Mouse (Mus musculus): Measurements from ENCODE around the gene Ptgis. TPM values are rescaled to one million over a fixed set of nuclear protein-coding genes. Genes with fewer than 3 reads are reported as not detected.
A peak's percentile ranks its signal among the peaks of the same experiment; 100 is the strongest.
"Not testable (repeated sequence)": the region's sequence is repeated elsewhere in the genome, so short reads cannot be mapped to it uniquely, and the experiment has no call there.

Gene Ptgis
- polyA plus RNA-seq, 1 experiment: 9.1 TPM

DNA sequence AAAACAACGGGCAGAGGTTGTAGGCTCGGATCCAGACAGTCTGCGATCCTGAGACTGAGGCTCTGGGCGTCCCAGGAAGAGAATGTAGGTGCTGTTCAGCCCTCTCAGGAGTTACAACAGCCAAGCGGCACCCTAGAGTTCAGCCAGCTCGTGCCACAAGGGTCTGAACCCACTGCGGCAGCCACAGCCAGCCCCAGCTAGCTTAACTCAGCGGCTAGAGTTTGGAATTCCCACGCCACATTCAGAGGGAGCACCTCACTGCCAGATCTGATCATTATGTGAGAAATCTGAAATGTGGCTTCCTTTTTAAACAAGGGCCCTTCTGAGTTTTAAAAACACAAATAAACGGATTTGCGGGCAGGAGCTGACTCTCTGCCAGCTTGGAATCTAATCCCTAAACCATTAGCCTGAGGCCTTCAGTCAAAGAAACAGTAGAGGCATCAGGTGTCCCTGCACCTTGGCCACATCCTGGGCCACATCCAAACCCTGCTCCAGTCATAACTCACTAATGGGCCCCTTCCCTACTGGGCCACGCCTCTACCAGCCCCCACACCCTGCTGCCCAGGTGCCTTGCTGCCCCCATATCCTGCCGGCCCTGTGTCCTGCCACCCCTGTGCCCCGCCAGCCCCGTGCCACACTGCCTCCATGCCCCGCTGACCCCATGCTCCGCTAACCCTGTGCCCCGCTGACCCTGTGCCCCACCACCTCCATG is 34.3 kb downstream of the Ptgis start:
- no peak overlapping the region for H3K27ac ChIP-seq (ENCODE audit: control insufficient read depth, insufficient read depth, low read depth, low read length)
- TF ChIP-seq POLR2A (IDR thresholded peaks at IDR 0.05; ENCODE audit: control insufficient read depth, low read depth, low read length): no peak
- TF ChIP-seq CTCF (IDR thresholded peaks at IDR 0.05; ENCODE audit: control insufficient read depth, insufficient read depth, insufficient replicate concordance, low read depth, low read length): no peak
- H3K36me3 ChIP-seq (ENCODE audit: control insufficient read depth, insufficient read depth, low read length): no peaks in the 10 kb centered on the region
- no peak overlapping the region for H3K4me3 ChIP-seq (ENCODE audit: control insufficient read depth, low read depth, low read length)
- H3K4me1 ChIP-seq (ENCODE audit: control insufficient read depth, insufficient read depth, low read length): no peaks in the 10 kb centered on the region
- no peaks in the 10 kb centered on the region for H3K27me3 ChIP-seq (ENCODE audit: control insufficient read depth, insufficient read depth, low read length)

DNA sequence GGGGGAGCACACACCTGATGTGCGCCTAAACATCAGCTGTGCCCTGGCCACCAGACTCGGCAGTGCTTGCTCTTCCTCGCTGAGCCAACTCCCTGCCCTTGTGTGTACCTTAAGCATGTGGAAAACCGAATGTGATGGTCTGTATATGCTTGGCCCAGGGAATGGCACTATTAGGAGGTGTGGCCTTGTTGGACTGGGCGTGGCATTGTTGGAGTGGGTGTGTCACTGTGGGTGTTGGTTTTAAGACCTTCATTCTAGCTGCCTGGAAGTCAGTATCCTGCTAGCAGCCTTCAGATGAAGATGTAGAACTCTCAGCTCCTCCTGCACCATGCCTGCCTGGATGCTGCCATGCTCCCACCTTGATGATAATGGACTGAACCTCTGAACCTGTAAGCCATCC is 35.7 kb downstream of the Ptgis start:
- not testable (repeated sequence) for H3K4me3 ChIP-seq (ENCODE audit: control insufficient read depth, low read depth, low read length); H3K27me3 ChIP-seq (ENCODE audit: control insufficient read depth, insufficient read depth, low read length); H3K27ac ChIP-seq (ENCODE audit: control insufficient read depth, insufficient read depth, low read depth, low read length); H3K36me3 ChIP-seq (ENCODE audit: control insufficient read depth, insufficient read depth, low read length); H3K4me1 ChIP-seq (ENCODE audit: control insufficient read depth, insufficient read depth, low read length)

DNA sequence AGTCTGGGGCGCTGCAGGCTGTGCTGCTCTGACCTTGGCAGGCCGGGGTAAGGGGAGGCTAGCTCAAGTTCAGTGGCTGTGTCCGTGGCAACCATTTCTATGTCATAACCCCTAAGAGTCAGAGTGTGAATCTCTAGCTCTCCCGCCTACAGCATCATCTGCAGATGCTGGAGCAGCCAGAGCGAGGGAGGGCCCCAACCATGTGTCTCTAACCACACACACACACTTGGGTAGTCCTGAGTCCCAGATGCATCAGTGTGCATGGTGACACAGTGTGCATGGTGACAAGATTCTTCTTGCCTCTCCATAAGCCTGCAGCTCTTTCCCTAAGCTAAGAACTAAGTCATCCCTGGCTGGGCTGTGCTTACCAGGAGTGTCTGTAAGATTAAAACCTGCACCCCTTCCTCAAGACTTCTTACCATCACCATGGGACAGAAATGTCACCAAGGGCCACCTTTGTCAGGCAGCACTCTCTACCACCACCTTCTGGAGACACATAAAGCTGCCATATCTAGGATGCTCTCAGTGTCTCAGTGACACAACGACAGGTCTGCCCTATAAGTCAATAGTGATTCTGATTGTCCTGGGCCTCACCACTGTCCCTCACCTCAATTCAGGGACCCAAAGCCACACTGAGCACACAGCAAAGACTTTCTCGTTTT is 36.8 kb downstream of the Ptgis start:
- TF ChIP-seq POLR2A (IDR thresholded peaks at IDR 0.05; ENCODE audit: control insufficient read depth, low read depth, low read length) (no peak), CTCF (IDR thresholded peaks at IDR 0.05; ENCODE audit: control insufficient read depth, insufficient read depth, insufficient replicate concordance, low read depth, low read length) (no peak)
- Histone ChIP-seq H3K4me3 (ENCODE audit: control insufficient read depth, low read depth, low read length) (no peak overlapping the region), H3K27ac (ENCODE audit: control insufficient read depth, insufficient read depth, low read depth, low read length) (no peak overlapping the region), H3K36me3 (ENCODE audit: control insufficient read depth, insufficient read depth, low read length) (no peaks in the 10 kb centered on the region), H3K27me3 (ENCODE audit: control insufficient read depth, insufficient read depth, low read length) (no peaks in the 10 kb centered on the region), H3K4me1 (ENCODE audit: control insufficient read depth, insufficient read depth, low read length) (no peaks in the 10 kb centered on the region)

DNA sequence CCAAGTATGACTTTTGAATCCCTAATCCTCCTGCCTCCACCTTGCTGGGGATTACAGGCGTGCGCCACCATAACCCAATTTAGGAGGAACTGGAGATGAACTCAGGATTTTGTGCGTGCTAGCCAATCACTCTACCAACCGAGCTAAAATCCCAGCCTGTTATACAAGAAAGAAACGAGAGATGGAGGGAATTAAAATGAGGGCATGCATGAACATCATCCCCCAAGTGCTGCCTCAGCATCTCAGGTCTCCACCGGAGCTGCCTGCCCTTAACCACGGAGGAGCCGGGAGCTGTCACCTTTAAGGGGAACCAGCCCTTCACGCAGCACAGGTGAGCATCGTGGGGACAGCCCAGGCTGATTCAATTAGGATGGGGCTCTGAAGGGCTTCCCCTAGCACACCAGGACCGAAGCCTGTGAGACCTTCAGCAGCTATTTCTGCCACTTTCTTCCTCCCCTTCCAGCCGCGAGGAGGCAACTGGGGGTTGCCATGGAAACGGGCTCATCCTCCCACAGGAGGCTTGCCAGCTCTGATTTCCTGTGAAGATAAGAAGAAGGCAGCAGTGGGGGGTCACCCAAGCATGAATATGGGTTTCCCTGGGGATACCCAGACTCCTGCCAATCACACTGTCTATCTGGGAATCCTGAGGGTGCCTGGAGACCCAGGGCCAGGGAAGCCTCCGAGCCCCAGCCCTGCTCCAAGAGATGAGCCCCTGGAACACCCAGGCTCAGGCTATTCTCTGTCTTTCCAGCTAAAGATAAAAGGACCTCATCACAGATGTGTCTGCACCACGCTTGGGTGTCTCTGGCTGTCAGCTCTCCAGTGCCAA is 38.7 kb downstream of the Ptgis start:
- Histone ChIP-seq H3K27me3 (ENCODE audit: control insufficient read depth, insufficient read depth, low read length) (no peaks in the 10 kb centered on the region), H3K4me1 (ENCODE audit: control insufficient read depth, insufficient read depth, low read length) (no peaks in the 10 kb centered on the region), H3K4me3 (ENCODE audit: control insufficient read depth, low read depth, low read length) (no peak overlapping the region), H3K36me3 (ENCODE audit: control insufficient read depth, insufficient read depth, low read length) (no peaks in the 10 kb centered on the region), H3K27ac (ENCODE audit: control insufficient read depth, insufficient read depth, low read depth, low read length) (no peak overlapping the region)
- TF ChIP-seq POLR2A (IDR thresholded peaks at IDR 0.05; ENCODE audit: control insufficient read depth, low read depth, low read length) (no peak), CTCF (IDR thresholded peaks at IDR 0.05; ENCODE audit: control insufficient read depth, insufficient read depth, insufficient replicate concordance, low read depth, low read length) (no peak)

DNA sequence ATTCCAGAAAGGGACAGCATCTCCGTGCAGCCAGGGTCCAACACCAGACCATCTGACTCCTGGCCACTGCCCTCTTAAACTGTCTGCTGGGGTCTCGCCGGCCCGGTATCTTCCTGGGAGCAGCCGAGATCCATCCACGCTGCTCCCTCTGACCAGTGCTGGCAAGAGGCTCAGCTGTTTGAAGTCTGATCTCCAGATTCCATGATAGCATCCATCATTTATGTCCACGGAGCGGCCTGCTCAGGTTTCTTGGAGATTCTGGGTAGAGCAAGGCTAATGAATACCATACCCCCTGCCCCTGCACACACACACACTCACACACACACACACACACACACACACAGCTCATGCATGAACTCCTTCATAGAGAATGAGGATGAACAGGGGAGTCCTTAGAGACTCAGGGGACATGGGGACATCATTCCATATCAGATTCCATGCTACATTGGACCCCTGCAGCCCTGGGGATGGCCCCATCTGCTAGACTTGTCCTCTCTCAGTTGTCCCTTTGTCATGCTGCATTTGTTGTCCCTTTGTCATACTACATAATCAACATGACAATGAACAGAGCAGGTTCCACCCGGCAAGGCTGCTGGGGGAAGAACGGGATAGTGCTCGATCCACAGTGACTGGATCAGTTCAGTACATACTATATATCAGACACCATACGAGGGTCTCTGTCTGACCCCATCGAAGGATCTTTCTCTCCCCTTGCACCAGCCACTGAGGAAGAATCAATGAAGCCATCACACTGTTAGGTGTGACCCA is 41.6 kb downstream of the Ptgis start:
- Histone ChIP-seq H3K4me3 (ENCODE audit: control insufficient read depth, low read depth, low read length) (no peak overlapping the region), H3K4me1 (ENCODE audit: control insufficient read depth, insufficient read depth, low read length) (no peaks in the 10 kb centered on the region), H3K36me3 (ENCODE audit: control insufficient read depth, insufficient read depth, low read length) (no peaks in the 10 kb centered on the region), H3K27me3 (ENCODE audit: control insufficient read depth, insufficient read depth, low read length) (no peaks in the 10 kb centered on the region), H3K27ac (ENCODE audit: control insufficient read depth, insufficient read depth, low read depth, low read length) (no peak overlapping the region)
- no peak for TF ChIP-seq CTCF (IDR thresholded peaks at IDR 0.05; ENCODE audit: control insufficient read depth, insufficient read depth, insufficient replicate concordance, low read depth, low read length)
- TF ChIP-seq POLR2A (IDR thresholded peaks at IDR 0.05; ENCODE audit: control insufficient read depth, low read depth, low read length): no peak

DNA sequence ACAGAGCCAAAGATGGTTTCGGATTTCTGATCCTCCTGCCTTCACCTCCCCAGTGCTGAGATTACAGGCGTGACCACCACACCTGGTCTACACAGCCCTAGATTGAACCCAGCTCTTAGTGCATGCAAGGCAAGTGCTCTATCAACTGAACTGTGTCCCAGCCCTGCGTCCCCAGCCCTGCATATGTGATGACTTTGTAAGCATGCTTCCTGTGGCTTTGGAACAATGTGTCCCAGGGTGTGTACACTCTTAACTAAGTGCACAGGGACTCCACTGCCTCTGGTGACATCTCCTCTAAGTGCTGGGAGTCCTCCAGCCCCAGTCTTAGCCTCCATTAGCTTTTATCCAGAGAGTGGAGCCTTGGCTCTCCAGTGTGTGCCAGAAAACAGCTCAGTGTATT is 47.0 kb downstream of the Ptgis start:
- TF ChIP-seq POLR2A (IDR thresholded peaks at IDR 0.05; ENCODE audit: control insufficient read depth, low read depth, low read length) (no peak), CTCF (IDR thresholded peaks at IDR 0.05; ENCODE audit: control insufficient read depth, insufficient read depth, insufficient replicate concordance, low read depth, low read length) (no peak)
- H3K36me3 ChIP-seq (ENCODE audit: control insufficient read depth, insufficient read depth, low read length): no peaks in the 10 kb centered on the region
- H3K27me3 ChIP-seq (ENCODE audit: control insufficient read depth, insufficient read depth, low read length): peaks cover 3% of the 10 kb centered on the region; the same call in 1 of the 2 replicates
- no peak overlapping the region for H3K27ac ChIP-seq (ENCODE audit: control insufficient read depth, insufficient read depth, low read depth, low read length)
- peaks cover 4% of the 10 kb centered on the region for H3K4me1 ChIP-seq (ENCODE audit: control insufficient read depth, insufficient read depth, low read length)
- no peak overlapping the region for H3K4me3 ChIP-seq (ENCODE audit: control insufficient read depth, low read depth, low read length)

DNA sequence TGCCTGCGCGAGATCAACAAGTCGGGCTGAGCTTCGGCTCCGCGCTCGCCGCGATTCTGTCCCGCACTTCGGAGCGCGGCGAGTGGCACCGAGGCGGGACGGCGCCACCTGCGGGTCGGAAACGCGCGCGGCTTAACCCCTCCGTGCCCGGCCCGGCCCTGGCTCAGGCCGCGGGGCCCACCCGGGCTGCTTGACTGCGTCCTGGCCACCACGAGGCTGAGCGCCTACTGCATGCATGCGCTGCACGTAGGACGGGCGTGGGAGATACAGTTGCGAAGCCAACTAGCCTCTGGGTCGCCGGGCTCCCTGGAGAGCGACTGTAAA is 50.4 kb downstream of the Ptgis start, which contains the start of gene Kcnb1:
Kcnb1 (minus strand) TSS at position 80 of the 324 bp plus-strand sequence.
- TF ChIP-seq CTCF (IDR thresholded peaks at IDR 0.05; ENCODE audit: control insufficient read depth, insufficient read depth, insufficient replicate concordance, low read depth, low read length): peak; percentile 16; the same call in 1 of the 2 replicates
- TF ChIP-seq POLR2A (IDR thresholded peaks at IDR 0.05; ENCODE audit: control insufficient read depth, low read depth, low read length): no peak
- Histone ChIP-seq H3K27ac (ENCODE audit: control insufficient read depth, insufficient read depth, low read depth, low read length) (0 out of 2 replicates have a peak within 1 kb of the TSS, but pooled peaks have one; percentile 10), H3K4me1 (ENCODE audit: control insufficient read depth, insufficient read depth, low read length) (peaks cover 10% of the 10 kb centered on the region), H3K36me3 (ENCODE audit: control insufficient read depth, insufficient read depth, low read length) (no peaks in the 10 kb centered on the region), H3K4me3 (ENCODE audit: control insufficient read depth, low read depth, low read length) (peak within 1 kb of the TSS; percentile 64), H3K27me3 (ENCODE audit: control insufficient read depth, insufficient read depth, low read length) (peaks cover 3% of the 10 kb centered on the region; the same call in 1 of the 2 replicates)

Data from testis, adult 2 months (tissue).